Mouse (Mus musculus) spleen, adult 2 months (tissue): ENCODE measurements around the gene Nckap5. TPM values are rescaled to one million over a fixed set of nuclear protein-coding genes. Genes with fewer than 3 reads are reported as not detected.

Experiments used
- DNase-seq, 2 experiments: peaks; one replicate each; pipeline versions ENCODE4 v3.0.0 to v3.0.0-alpha.2; 2012 to 2021; ENCODE audit warnings: low spot score in 2 of 2, low read depth in 1 of 2
- H3K27ac ChIP-seq: fragments of 200-500 bp; 2 replicates; pipeline ENCODE4 v1.5.1; 2012; ENCODE audit warnings: low read length, inconsistent platforms; ENCODE audit not compliant: insufficient read depth
- H3K27me3 ChIP-seq: fragments of 200-500 bp; 2 replicates; pipeline ENCODE4 v1.6.1; 2012; ENCODE audit warnings: mild to moderate bottlenecking, moderate library complexity, low read length, inconsistent platforms; ENCODE audit not compliant: control insufficient read depth, insufficient read depth
- H3K36me3 ChIP-seq: fragments of 200-500 bp; 2 replicates; pipeline ENCODE4 v1.6.1; 2012; ENCODE audit warnings: mild to moderate bottlenecking, low read length, inconsistent platforms; ENCODE audit not compliant: control insufficient read depth, insufficient read depth
- H3K4me1 ChIP-seq: fragments of 200-500 bp; 2 replicates; pipeline ENCODE4 v1.6.1; 2011; ENCODE audit warnings: inconsistent platforms; ENCODE audit not compliant: control insufficient read depth, insufficient read depth, insufficient read length
- H3K4me3 ChIP-seq: fragments of 200-500 bp; 2 replicates; pipeline ENCODE4 v1.5.1; 2011; ENCODE audit warnings: mild to moderate bottlenecking, inconsistent platforms; ENCODE audit not compliant: insufficient read depth, insufficient read length; ENCODE audit errors: extremely low read depth
- CTCF ChIP-seq: fragments of 200-500 bp; IDR thresholded peaks from 2 replicates; pipeline ENCODE4 v1.5.1; 2011; ENCODE audit warnings: mild to moderate bottlenecking, inconsistent platforms; ENCODE audit not compliant: insufficient read depth, insufficient read length, insufficient replicate concordance; ENCODE audit errors: extremely low read depth
- POLR2A ChIP-seq: fragments of 200-500 bp; IDR thresholded peaks from 2 replicates; pipeline ENCODE4 v1.6.1; 2011; ENCODE audit warnings: low read depth, low read length, inconsistent platforms
- WGBS: fragments of 180-500 bp; shearing (Covaris S2); methylation state at CpG from one replicate; pipeline ENCODE4 v1.1.7; 2018; 5-methylcytosine and 5-hydroxymethylcytosine counted together
- polyA plus RNA-seq: library from polyadenylated mRNA; depleted of rRNA; stranded (reverse); fragments of >200 nt; gene quantifications from 2 replicates; pipeline ENCODE4 v1.2.3, GENCODE M21; 2012

Gene Nckap5
- polyA plus RNA-seq, 1 experiment, result 0.26 TPM

DNA sequence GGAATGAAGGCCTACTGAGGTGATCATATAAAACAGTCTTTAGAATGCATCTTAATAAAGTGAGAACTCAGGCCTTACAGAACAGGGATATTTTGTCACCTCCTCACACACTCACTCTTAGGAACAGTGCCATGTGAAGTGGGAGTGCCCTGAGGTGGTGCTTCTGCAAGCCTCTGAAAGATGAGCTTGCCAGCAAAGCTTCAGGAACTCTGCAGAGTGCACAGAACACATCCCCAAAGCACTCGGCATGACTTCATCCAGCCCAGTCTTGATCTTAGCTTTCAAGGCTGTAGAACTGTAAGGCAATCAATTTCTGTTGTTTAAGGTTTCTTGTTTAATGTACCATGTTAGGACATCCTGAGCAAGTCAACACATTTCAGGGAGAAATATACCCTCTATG lies 372.9 kb downstream of the Nckap5 start:
- Histone ChIP-seq H3K27ac (no peak overlapping the region), H3K4me3 (no peak overlapping the region), H3K4me1 (no peaks in the 10 kb centered on the region), H3K27me3 (no peaks in the 10 kb centered on the region), H3K36me3 (no peaks in the 10 kb centered on the region)
- DNase-seq, result no peak
- WGBS, result 81% methylated on average over 1 of the region's 1 CpGs
- TF ChIP-seq POLR2A (no peak), CTCF (no peak)

DNA sequence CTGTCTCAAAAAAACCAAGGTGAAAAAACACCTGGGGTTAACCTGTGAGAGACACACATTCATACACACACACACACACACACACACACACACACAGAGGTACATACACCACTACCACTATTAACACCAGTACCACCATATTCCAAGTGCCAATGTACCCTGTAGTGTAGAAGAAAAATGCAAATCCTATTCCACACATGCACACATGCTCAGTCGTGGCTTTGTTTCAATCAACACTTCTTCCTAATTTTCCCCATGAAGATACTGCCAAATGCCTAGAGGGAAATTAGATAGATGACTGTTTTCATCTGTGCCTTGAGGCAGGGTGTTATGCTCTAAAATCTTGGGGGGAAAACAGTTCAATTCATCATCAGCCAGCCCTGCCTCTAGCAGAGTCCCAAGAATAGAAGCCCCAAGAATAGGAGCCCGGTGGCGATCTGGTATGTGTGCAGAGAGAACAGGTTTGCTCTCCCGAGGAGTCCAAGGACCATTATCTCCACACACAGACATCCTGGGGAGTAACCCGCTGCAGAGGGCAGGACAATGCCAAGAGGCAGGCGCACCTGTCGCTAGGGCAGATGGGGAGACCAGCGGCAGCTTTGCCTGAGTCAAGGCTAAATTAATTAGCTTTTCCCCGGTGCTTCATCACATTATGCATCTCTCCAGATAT lies 376.0 kb downstream of the Nckap5 start:
- Histone ChIP-seq H3K36me3 (no peaks in the 10 kb centered on the region), H3K4me3 (no peak overlapping the region), H3K4me1 (no peaks in the 10 kb centered on the region), H3K27me3 (no peaks in the 10 kb centered on the region), H3K27ac (no peak overlapping the region)
- DNase-seq, result no peak
- 62% methylated on average over 9 of the region's 9 CpGs for WGBS
- TF ChIP-seq CTCF (no peak), POLR2A (no peak)

DNA sequence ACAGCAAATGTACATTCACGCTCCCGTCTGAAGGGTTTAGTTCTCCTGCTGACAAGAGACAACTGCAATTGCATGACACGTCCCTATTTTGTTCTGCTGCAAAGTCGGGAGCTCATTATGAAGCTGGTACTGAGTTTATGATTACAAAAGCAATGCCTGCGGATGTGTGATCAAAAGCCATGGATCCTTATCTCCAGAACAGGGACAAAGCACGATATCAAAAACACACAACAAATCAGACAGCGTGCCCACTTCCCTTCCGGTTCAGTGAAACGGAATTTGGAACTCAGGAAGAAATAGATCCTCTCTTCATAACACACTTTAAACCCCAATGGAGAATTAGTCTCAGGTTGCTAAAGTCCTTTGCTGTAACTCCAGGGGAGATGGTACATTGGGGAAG lies 379.1 kb downstream of the Nckap5 start:
- H3K27me3 ChIP-seq, result no peaks in the 10 kb centered on the region
- 81% methylated on average over 9 of the region's 9 CpGs for WGBS
- H3K27ac ChIP-seq, result no peak overlapping the region
- no peaks in the 10 kb centered on the region for H3K36me3 ChIP-seq
- no peak overlapping the region for H3K4me3 ChIP-seq
- no peak for TF ChIP-seq CTCF
- TF ChIP-seq POLR2A, result no peak
- no peaks in the 10 kb centered on the region for H3K4me1 ChIP-seq
- no peak for DNase-seq

DNA sequence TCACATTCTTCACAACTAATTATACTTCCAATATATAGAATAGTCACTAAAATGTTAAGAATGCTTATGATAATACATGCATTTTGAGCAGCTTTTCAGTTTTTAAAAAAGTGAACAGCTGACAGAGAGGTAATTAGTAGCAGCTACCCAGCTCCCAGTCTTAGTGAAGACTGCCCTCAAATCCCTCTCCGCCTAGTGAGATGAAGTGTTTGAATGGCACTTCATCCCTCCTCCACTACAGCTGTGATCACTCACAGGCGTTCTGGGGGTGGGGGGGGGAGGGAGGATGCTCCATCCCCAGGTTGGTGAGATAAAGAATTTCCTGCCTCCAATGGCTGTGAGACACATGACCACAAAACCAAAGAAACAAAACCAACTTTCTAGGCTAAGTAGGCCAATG lies 381.2 kb downstream of the Nckap5 start:
- 63% methylated on average over 2 of the region's 2 CpGs for WGBS
- TF ChIP-seq CTCF, result no peak
- no peak for TF ChIP-seq POLR2A
- H3K27me3 ChIP-seq, result no peaks in the 10 kb centered on the region
- DNase-seq, result no peak
- no peak overlapping the region for H3K4me3 ChIP-seq
- H3K4me1 ChIP-seq, result no peaks in the 10 kb centered on the region
- no peak overlapping the region for H3K27ac ChIP-seq
- H3K36me3 ChIP-seq, result no peaks in the 10 kb centered on the region

DNA sequence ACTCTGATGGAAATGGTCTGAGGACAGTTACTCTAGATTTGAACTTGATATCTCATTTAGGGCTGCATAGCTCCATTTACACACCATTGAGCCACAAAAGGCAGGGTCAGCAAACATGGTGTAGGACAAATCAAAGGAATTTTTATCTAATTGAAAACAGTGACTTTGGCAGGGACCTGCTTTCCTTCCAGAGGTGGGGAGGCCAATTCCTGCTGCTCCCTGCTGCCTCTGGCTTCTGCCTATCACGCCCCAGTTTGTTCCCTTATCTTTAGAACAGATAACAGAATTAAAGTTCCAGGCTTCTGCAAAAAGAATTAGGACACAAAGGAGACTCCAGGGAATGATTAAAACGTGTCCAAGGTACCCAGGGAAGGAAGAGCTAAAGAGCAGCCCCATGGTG lies 386.7 kb downstream of the Nckap5 start:
- 55% methylated on average over 2 of the region's 2 CpGs for WGBS
- Histone ChIP-seq H3K27ac (no peak overlapping the region), H3K4me3 (no peak overlapping the region), H3K36me3 (no peaks in the 10 kb centered on the region), H3K4me1 (no peaks in the 10 kb centered on the region), H3K27me3 (no peaks in the 10 kb centered on the region)
- no peak for TF ChIP-seq CTCF
- TF ChIP-seq POLR2A, result no peak
- DNase-seq, result no peak

DNA sequence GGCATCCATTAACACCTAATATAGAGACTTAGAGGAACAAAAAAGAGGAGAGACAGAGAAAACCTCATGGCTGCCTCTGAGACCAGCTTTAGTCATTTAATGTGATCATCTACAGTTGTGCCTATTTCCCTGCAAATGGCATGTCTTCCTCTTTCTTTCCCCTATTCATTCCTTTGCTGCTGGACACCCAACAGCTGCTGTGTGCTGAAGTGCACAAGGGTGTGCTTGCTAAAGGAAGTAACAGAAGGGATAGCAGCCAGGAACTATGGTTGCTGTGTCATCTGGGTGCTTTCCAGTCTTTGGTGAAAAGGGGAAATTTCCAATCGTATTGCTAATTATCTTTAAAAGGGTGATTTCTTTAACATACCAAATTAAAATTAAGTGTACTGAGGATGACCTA lies 387.9 kb downstream of the Nckap5 start:
- Histone ChIP-seq H3K4me3 (no peak overlapping the region), H3K27me3 (no peaks in the 10 kb centered on the region), H3K4me1 (no peaks in the 10 kb centered on the region), H3K27ac (no peak overlapping the region), H3K36me3 (no peaks in the 10 kb centered on the region)
- WGBS, result 60% methylated on average over 1 of the region's 1 CpGs
- TF ChIP-seq POLR2A (no peak), CTCF (no peak)
- DNase-seq, result no peak

DNA sequence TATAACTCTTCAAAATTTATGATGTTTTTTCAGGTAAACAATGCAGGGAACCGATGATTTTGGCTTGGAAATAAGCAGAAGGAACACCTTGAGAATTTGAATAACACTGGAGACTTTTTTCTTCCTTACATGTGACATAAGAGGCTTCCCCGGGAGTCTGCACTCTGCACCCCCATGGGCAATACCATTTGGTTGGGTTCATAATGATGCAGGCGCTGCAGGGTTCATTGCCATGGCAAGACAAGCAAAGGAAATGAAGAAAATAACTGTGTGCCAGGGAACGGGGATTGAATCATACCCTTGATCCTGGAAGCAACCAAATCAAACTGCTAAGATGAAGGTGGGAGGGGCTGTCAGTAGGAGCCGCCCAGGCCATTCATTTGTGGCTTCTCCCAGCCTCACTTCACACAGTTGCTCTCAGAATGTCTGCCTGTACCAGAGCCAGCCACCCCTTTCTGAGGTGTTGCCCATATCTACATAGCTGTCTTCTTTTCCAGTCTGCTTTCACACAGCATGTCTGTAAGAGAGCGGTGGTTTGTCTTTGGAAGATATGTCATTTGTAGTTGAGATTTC lies 392.5 kb downstream of the Nckap5 start:
- H3K4me1 ChIP-seq, result no peaks in the 10 kb centered on the region
- no peak overlapping the region for H3K4me3 ChIP-seq
- WGBS, result 79% methylated on average over 6 of the region's 6 CpGs
- H3K27ac ChIP-seq, result no peak overlapping the region
- H3K36me3 ChIP-seq, result no peaks in the 10 kb centered on the region
- TF ChIP-seq POLR2A (no peak), CTCF (no peak)
- DNase-seq, result no peak
- no peaks in the 10 kb centered on the region for H3K27me3 ChIP-seq
